Mouse (Mus musculus) neutrophil, adult 65 days (primary cell): Measurements from ENCODE around the gene Ccl8. TPM values are rescaled to one million over a fixed set of nuclear protein-coding genes. Genes with fewer than 3 reads are reported as not detected.

Experiments used
- total RNA-seq: library from RNA; stranded (reverse); gene quantifications from 2 replicates; pipeline ENCODE4 v1.2.4, GENCODE M21; 2023

The Ccl8 gene
- total RNA-seq = not detected in 2 replicates

GRCm38 (mm10) chr11:82114885-82115284 lies at the start of gene Ccl8:
Ccl8 (plus strand) TSS chr11:82115185.

GRCm38 (mm10) chr11:82101529-82101928 lies 13.5 kb upstream of the Ccl8 start, which contains the start of gene Ccl12:
Ccl12 (plus strand) TSS chr11:82101845.

Other genes starting within 250 kb of the Ccl8 start
- not detected in 2 replicates for gene Asic2, start 146.7 kb upstream of the Ccl8 start, total RNA-seq
- gene Ccl2, start 79.6 kb upstream of the Ccl8 start, total RNA-seq = 8.5 and 46.6 TPM in 2 replicates
- not detected in 2 replicates for gene Gm17268, start 76.6 kb upstream of the Ccl8 start, total RNA-seq
- 0.63 TPM in 1 of 2 replicates, not detected in the other for gene Ccl7, start 69.5 kb upstream of the Ccl8 start, total RNA-seq
- gene Ccl11, start 57.4 kb upstream of the Ccl8 start, total RNA-seq = not detected in 2 replicates
- gene Ccl12, start 13.3 kb upstream of the Ccl8 start, total RNA-seq = not detected in 2 replicates
- gene Ccl1, start 190.5 kb downstream of the Ccl8 start, total RNA-seq = not detected in 2 replicates